Mouse (Mus musculus) forebrain, embryonic 12.5 days (tissue): ENCODE measurements at regions not wholly inside any gene's neighbourhood (a gene's known extent, or its start where the extent isn't known, plus 50 kb on each side); places are given as distances from the start of the nearest gene placed in this dataset.

Source experiments
- ATAC-seq: fragments of 200-750 bp; cut with Nextera tagmentation; 2 replicates; pipeline ENCODE4 v1.8.0; 2017; ENCODE audit warnings: moderate TSS enrichment; ENCODE audit not compliant: low FRiP score
- H3K27ac ChIP-seq: fragments of 300-500 bp; sonication (generic); 2 replicates; pipeline ENCODE4 v1.5.1; 2016; ENCODE audit warnings: mild to moderate bottlenecking
- H3K27me3 ChIP-seq: fragments of 300-500 bp; sonication (generic); 2 replicates; pipeline ENCODE4 v1.6.1; 2016; ENCODE audit warnings: mild to moderate bottlenecking
- H3K36me3 ChIP-seq: fragments of 300-500 bp; sonication (generic); replicated peaks from 2 replicates; pipeline ENCODE4 v1.6.1; 2016; ENCODE audit warnings: mild to moderate bottlenecking
- H3K4me1 ChIP-seq: fragments of 300-500 bp; sonication (generic); 2 replicates; pipeline ENCODE4 v1.6.1; 2016
- H3K4me2 ChIP-seq: fragments of 300-500 bp; sonication (generic); 2 replicates; pipeline ENCODE4 v1.6.1; 2016; ENCODE audit warnings: mild to moderate bottlenecking, moderate library complexity
- H3K4me3 ChIP-seq: fragments of 300-500 bp; sonication (generic); replicated peaks from 2 replicates; pipeline ENCODE4 v1.5.1; 2016; ENCODE audit warnings: mild to moderate bottlenecking
- H3K9ac ChIP-seq: fragments of 300-500 bp; sonication (generic); 2 replicates; pipeline ENCODE4 v1.6.1; 2016; ENCODE audit warnings: mild to moderate bottlenecking
- H3K9me3 ChIP-seq: fragments of 300-500 bp; sonication (generic); 2 replicates; pipeline ENCODE4 v1.6.1; 2016
- WGBS: fragments of 180-500 bp; shearing (Covaris S2); methylation state at CpG from one replicate; pipeline ENCODE4 v1.1.7; 2016; 5-methylcytosine and 5-hydroxymethylcytosine counted together

DNA sequence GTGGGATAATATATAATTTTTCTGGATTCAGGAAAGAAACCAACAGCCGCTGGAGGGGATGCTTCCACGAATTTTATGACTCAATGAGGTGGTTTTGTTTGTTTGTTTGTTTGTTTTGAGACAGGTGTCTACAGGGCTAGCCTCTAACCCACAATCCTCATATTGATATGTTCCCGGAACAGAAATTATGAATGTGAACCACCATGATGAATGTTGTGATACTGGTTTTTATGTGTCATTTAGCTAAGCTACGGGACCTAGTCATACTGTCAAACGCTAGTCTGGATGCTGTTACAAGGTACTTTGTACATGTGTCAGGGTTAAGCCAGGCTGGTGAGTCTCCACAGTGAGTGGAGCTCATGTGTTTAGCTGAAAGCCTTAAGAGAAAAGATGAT is 100.6 kb upstream of the Cpsf6 start:
- no peak overlapping the region for H3K4me2 ChIP-seq
- no peaks in the 10 kb centered on the region for H3K9me3 ChIP-seq
- no peak overlapping the region for H3K4me3 ChIP-seq
- 0 out of 2 replicates have a peak, but pooled peaks cover 5% of the 10 kb centered on the region for H3K27me3 ChIP-seq
- 92% methylated on average over 5 of the region's 5 CpGs for WGBS
- H3K4me1 ChIP-seq = peaks cover 13% of the 10 kb centered on the region
- no peak overlapping the region for H3K27ac ChIP-seq
- no peak for ATAC-seq
- H3K9ac ChIP-seq = no peak overlapping the region
- H3K36me3 ChIP-seq = no peaks in the 10 kb centered on the region

DNA sequence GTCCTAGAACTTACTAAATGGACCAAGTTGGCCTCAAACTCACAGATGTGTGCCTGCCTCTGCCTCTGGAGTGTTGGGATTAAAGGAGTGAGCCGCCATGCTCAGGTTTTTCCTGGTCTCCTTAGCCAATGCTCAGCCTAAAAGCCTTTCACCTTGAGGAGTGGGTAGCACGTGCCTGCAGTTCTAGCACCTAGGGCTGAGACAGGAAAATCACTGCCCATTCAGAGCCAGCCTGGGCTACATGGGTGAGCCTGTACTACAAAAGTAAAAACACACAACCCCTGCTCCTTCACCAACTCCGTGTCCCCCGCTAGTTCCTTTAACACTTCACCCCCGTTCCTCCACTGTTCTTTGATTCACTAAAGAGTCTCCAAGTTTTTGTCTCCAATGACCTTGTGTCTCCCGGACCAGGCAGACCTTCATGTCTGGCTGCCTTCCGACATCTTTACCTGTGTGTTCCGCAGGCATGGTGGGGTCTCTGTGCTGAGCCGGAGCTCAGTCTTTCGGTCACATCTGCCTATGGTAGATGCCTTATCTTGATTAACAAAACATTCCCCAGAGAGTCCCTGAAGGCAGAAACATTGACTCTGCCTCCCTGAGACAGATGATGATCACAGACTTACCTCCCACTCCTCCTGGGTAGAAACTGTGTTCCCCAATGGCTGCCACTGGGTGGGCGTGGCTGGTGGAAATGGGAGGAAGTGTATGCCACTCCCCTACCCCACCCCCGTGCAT is 100.1 kb upstream of the Cpsf6 start:
- no peaks in the 10 kb centered on the region for H3K9me3 ChIP-seq
- no peak overlapping the region for H3K4me3 ChIP-seq
- 89% methylated on average over 12 of the region's 12 CpGs for WGBS
- H3K9ac ChIP-seq = no peak overlapping the region
- H3K27me3 ChIP-seq = 0 out of 2 replicates have a peak, but pooled peaks cover 5% of the 10 kb centered on the region
- no peak overlapping the region for H3K27ac ChIP-seq
- H3K4me2 ChIP-seq = no peak overlapping the region
- no peaks in the 10 kb centered on the region for H3K36me3 ChIP-seq
- peaks cover 13% of the 10 kb centered on the region for H3K4me1 ChIP-seq
- ATAC-seq = no peak

DNA sequence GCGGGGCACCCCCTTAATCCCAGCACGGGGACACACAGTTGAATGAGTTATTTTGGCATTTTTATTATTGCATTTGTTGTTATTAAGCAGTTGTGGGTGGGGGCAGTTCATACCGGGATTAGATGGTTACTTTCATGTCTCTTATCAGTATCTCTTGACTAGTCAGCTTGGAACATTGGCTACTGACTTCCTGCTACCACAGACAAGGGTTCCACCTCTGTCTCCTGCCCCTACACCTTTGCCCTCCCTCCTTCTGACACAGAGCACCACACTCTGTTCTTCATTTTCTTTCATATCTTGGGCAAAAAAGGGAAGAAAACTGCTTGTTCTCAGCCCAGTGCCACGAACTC is 99.1 kb upstream of the Cpsf6 start:
- 67% methylated on average over 4 of the region's 4 CpGs for WGBS

DNA sequence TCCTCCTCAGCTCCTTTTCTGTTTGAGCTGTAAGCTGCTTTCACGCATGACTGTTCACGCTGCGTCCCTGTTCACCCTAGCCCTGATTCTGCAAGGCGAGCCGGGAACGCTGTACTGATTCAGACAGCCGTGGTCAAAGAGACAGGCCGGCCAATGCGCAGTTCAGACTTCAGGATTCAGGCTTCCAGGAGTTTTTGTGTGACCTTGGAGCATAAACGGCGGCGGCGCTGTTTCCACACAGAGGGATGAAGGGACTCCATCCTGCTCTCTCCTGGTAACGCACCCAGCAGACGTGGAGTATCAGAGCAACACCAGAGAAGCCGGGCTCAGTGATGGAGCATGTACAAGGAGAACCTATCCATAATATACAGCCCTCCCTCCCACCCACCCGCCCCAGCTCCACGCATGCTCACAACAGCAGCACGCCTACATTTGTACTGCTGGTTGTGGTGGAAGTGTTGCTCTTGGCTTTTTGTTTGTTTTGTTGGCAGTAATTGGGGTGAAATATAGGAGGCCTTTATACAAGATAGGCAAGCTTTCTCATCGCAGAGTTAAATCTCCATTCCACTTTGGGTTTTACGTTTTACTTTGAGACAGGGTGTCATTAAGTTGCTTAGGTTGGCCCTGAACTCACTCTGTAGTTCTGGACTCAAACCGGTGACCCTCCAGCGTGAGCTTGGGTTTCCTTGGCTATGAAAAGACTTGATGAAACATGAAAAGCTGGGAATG is 98.6 kb upstream of the Cpsf6 start:
- peak; percentile 55 for ATAC-seq
- 0 out of 2 replicates have a peak, but pooled peaks cover 5% of the 10 kb centered on the region for H3K27me3 ChIP-seq
- H3K4me2 ChIP-seq = peak overlapping the region; percentile 55
- no peaks in the 10 kb centered on the region for H3K36me3 ChIP-seq
- H3K4me3 ChIP-seq = peak overlapping the region; percentile 30
- peaks cover 13% of the 10 kb centered on the region for H3K4me1 ChIP-seq
- peak overlapping the region; percentile 19; the same call in 1 of the 2 replicates for H3K27ac ChIP-seq
- WGBS = 26% methylated on average over 23 of the region's 23 CpGs
- H3K9me3 ChIP-seq = 0 out of 2 replicates have a peak, but pooled peaks cover 6% of the 10 kb centered on the region
- peak overlapping the region; percentile 40 for H3K9ac ChIP-seq

More for the DNA sequence above, 99.1 kb upstream of the Cpsf6 start:
- Histone ChIP-seq H3K4me1 (peaks cover 13% of the 10 kb centered on the region), H3K4me3 (no peak overlapping the region), H3K4me2 (no peak overlapping the region), H3K9ac (no peak overlapping the region), H3K27me3 (0 out of 2 replicates have a peak, but pooled peaks cover 5% of the 10 kb centered on the region), H3K27ac (no peak overlapping the region), H3K9me3 (0 out of 2 replicates have a peak, but pooled peaks cover 3% of the 10 kb centered on the region), H3K36me3 (no peaks in the 10 kb centered on the region)
- no peak for ATAC-seq

DNA sequence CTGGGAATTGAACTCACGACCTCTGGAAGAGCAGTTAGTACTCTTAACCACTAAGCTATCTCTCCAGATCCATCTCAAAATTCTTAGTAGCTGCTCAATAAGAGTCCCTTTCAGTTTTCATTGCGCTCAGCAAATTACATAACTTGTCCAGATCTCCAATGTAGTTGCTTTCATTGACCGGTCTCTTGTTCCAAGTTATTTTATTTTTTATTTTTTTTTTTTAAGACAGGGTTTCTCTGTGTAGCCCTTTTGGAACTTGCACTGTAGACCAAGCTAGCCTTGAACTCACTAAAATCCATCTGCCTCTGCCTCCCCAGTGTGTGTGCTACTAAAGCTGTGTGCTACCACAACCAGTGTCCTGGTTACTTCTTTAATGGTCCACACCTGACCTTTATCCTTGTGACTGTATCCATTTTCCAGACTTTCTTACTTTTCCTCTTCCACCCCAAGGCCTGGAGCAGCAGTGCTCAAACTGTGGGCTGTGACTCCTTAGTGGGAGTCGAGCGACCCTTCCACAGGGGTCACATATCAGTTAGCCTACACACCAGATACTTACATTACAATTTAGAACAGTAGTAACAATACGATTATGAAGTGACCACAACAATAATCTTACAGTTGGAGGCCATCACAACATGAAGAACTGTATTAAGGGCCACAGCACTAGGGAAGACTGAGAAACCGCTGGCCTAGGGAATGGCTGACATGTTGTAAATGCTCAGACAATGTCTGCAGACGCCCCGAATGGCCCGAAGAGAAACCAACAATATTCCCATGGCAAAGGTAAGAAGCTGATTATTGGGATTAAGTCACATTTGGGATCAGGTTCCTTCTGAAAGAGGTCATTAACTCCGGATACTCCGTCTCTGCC is 97.8 kb upstream of the Cpsf6 start:
- no peak for ATAC-seq
- peak overlapping the region; percentile 30 for H3K4me3 ChIP-seq
- H3K4me1 ChIP-seq = peaks cover 13% of the 10 kb centered on the region
- WGBS = 51% methylated on average over 12 of the region's 12 CpGs
- 0 out of 2 replicates have a peak, but pooled peaks cover 6% of the 10 kb centered on the region for H3K9me3 ChIP-seq
- H3K27ac ChIP-seq = 0 out of 2 replicates have a peak overlapping the region, but pooled peaks have one; percentile 19
- H3K4me2 ChIP-seq = peak overlapping the region; percentile 55
- peak overlapping the region; percentile 40 for H3K9ac ChIP-seq
- no peaks in the 10 kb centered on the region for H3K36me3 ChIP-seq
- H3K27me3 ChIP-seq = 0 out of 2 replicates have a peak, but pooled peaks cover 5% of the 10 kb centered on the region

DNA sequence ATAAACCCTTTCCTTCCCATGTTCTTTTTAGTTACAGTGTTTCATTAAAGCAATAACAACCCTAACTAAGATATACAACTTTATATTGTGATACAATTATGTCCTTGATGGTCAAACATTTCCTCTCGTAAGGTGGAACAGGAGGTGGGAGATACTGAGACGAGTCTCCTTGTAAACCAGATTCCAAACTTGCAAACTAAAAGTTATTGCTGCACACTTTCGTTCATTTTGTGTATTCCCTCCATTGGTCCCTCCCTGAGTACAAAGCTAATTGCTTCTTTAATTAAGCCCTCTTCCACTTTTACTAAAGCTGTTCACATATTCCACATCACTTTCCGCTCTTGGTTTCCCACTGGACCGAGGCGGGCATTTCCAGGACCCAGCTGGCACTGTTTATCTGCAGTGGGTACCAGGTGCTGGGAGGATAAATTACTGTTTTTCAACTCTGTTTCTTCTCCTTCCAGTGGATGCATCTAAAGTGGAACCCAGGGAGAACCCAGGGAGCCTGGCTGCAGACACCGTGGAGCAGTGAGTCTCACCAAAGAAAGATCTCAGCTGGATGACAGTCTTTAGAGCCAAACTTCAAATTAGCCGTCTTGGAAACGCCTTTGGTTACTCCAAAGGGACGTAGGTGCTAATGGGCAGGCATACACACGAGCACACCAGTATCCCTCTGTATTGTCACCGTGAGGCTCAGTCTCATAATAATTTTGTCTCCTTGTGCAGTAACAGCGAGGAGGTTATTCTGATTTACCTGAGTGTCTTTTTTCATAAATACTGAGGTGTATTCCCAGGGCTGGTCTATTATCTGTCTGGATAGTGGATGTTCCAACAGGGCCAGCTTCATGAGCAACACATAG is 95.5 kb upstream of the Cpsf6 start:
- WGBS = 83% methylated on average over 13 of the region's 13 CpGs
- H3K4me2 ChIP-seq = no peak overlapping the region
- H3K27me3 ChIP-seq = 0 out of 2 replicates have a peak, but pooled peaks cover 5% of the 10 kb centered on the region
- no peaks in the 10 kb centered on the region for H3K36me3 ChIP-seq
- no peak overlapping the region for H3K4me3 ChIP-seq
- 0 out of 2 replicates have a peak, but pooled peaks cover 6% of the 10 kb centered on the region for H3K9me3 ChIP-seq
- peaks cover 13% of the 10 kb centered on the region for H3K4me1 ChIP-seq
- no peak overlapping the region for H3K9ac ChIP-seq
- no peak overlapping the region for H3K27ac ChIP-seq
- ATAC-seq = no peak

DNA sequence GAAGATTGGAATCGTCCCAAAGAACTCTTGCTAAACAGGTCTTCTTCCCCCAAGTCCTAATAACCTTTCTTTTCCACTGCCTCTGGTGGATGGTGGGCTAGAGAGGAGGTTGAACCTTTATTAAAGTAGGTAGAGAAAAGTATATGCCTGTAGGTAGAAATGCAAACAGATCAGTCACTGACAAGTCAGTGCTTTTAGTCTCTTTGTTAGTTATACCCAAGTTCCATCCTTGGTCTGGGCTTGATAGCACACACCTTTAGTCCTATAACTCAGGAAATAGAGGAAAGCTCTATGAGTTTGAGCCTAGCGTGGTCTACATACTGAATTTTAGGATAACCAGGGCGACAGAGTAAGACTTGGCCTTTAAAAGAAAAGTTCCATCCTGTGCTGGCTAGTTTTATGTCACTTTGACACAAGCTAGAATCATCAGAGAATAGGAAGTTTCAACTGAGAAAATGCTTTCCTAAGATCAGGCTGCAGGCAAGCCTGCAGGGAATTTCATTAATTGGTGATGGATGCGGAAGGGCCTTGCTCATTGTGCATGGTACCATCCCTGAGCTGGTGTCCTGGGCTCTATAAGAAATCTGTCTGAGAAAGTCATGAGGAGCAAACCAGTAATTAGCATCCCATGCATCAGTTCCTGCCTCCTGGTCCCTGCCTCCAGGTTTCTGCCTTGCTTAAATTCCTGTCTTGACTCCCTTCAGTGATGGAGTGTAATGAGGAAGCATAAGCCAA is 94.7 kb upstream of the Cpsf6 start:
- Histone ChIP-seq H3K36me3 (no peaks in the 10 kb centered on the region), H3K9ac (no peak overlapping the region), H3K27ac (no peak overlapping the region), H3K27me3 (no peaks in the 10 kb centered on the region), H3K4me3 (no peak overlapping the region), H3K4me2 (no peak overlapping the region), H3K9me3 (0 out of 2 replicates have a peak, but pooled peaks cover 6% of the 10 kb centered on the region), H3K4me1 (peaks cover 13% of the 10 kb centered on the region)
- 94% methylated on average over 4 of the region's 4 CpGs for WGBS
- no peak for ATAC-seq

DNA sequence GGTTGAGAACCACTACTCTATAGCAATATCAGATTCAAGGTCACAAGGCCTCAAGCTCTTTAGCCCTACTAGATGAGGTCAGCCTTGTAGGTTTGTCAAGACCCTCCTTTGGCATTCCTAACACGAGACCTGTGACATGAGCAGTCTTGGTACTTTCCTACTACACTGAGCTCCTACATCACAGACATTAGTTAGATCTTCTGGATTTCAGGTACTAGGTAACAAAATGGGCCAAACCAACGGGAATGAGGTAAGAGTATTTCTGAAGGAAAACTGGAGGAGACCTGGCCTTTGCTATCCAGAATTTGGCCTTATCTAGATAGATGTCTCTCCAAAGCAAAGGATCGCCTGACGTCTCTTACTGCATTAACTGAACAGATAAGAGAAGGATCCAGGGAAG is 93.7 kb upstream of the Cpsf6 start:
- ATAC-seq = no peak
- no peak overlapping the region for H3K27ac ChIP-seq
- 91% methylated on average over 4 of the region's 4 CpGs for WGBS

DNA sequence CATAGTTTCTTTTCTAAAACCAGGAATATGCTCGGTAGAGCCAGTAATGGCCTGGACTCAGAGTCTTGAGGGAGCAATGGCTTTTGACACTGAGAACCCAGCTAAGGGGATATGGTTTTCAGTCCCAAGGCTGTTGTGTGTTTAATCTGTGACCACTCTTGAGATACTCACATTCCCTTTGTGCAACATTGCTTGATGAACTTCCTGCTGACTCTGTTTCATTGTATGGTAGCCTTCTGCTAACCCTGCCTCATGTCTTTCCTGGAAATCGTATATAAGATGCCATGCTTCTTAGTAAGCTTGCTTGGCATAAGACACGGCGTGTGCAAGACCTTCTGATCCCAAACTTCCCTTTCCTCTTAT is 92.7 kb upstream of the Cpsf6 start:
- Histone ChIP-seq H3K36me3 (no peaks in the 10 kb centered on the region), H3K27ac (no peak overlapping the region), H3K4me3 (no peak overlapping the region), H3K27me3 (no peaks in the 10 kb centered on the region), H3K9me3 (0 out of 2 replicates have a peak, but pooled peaks cover 6% of the 10 kb centered on the region), H3K9ac (no peak overlapping the region), H3K4me1 (peaks cover under 1% of the 10 kb centered on the region), H3K4me2 (no peak overlapping the region)
- 87% methylated on average over 4 of the region's 4 CpGs for WGBS
- ATAC-seq = no peak

More for the DNA sequence above, 93.7 kb upstream of the Cpsf6 start:
- H3K4me1 ChIP-seq = peaks cover 10% of the 10 kb centered on the region
- no peak overlapping the region for H3K4me3 ChIP-seq
- H3K27me3 ChIP-seq = no peaks in the 10 kb centered on the region
- no peak overlapping the region for H3K9ac ChIP-seq
- no peak overlapping the region for H3K4me2 ChIP-seq
- H3K36me3 ChIP-seq = no peaks in the 10 kb centered on the region
- H3K9me3 ChIP-seq = 0 out of 2 replicates have a peak, but pooled peaks cover 6% of the 10 kb centered on the region

DNA sequence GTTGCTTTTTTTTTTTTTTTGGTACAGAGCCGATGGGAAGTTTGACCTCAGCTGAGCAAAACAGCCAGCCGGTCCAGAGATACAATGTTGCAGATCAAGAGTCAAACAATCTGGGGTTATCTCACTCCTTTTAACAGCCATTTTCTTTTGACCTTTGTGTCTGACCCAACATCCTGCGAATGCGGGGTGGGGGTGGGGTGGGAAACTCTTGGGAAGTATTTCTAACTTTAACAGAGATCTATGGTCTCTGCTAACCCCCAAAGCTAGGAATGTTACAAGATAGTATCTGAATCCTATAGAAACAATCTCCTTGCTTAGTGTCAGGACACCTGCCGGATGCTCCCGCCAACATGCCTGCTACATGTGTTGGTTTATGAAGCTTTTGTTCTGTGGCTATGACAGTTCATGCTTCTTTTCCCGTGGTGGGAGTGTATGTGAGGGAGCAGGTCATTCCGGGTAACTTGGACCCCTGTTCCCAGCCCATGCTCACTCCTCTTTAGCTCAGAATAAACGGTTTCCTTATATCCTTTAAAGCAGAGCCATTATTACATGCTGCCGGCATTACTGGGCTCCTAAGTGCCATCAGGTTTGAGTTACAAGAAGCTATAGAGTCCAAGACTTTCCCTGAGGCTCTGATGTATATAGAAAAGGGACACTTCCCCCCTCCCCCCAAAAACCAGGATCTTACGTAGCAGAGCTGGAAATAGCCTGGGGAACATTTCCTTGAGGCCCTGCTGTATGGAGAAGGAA is 92.2 kb upstream of the Cpsf6 start:
- Histone ChIP-seq H3K4me3 (no peak overlapping the region), H3K27ac (no peak overlapping the region), H3K36me3 (no peaks in the 10 kb centered on the region), H3K4me2 (no peak overlapping the region), H3K27me3 (no peaks in the 10 kb centered on the region), H3K4me1 (no peaks in the 10 kb centered on the region), H3K9me3 (0 out of 2 replicates have a peak, but pooled peaks cover 6% of the 10 kb centered on the region), H3K9ac (no peak overlapping the region)
- ATAC-seq = no peak
- WGBS = 68% methylated on average over 11 of the region's 11 CpGs
